Mouse (Mus musculus) MEL (cell line): Measurements from ENCODE around the gene Sfmbt2. TPM values are rescaled to one million over a fixed set of nuclear protein-coding genes. Genes with fewer than 3 reads are reported as not detected.

Experiments
- DNase-seq: peaks from one replicate; pipeline ENCODE4 v3.0.0; 2011; ENCODE audit warnings: low read depth, low spot score
- H3K27ac ChIP-seq: 2 replicates; pipeline ENCODE4 v1.5.1; 2012; ENCODE audit warnings: low read depth, mild to moderate bottlenecking, control low read depth, low read length, moderate library complexity; ENCODE audit not compliant: control insufficient read depth
- H3K27me3 ChIP-seq, 2 experiments: fragments of 150-350 bp in 1 of 2; sonication (generic) in 1 of 2; 2 replicates each; pipeline ENCODE4 v1.6.1; 2012; ENCODE audit warnings: low read length in 2 of 2, mild to moderate bottlenecking in 2 of 2, improper control_type of control experiment in 1 of 2, moderate library complexity in 1 of 2; ENCODE audit not compliant: insufficient read depth in 2 of 2, control insufficient read depth in 1 of 2
- H3K36me3 ChIP-seq, 2 experiments: 2 replicates each; pipeline ENCODE4 v1.6.1; 2012 to 2014; ENCODE audit warnings: low read length in 2 of 2, improper control_type of control experiment in 1 of 2, inconsistent platforms in 1 of 2, mild to moderate bottlenecking in 1 of 2; ENCODE audit not compliant: insufficient read depth in 2 of 2, control insufficient read depth in 1 of 2
- H3K4me1 ChIP-seq, 2 experiments: fragments of 150-350 bp in 1 of 2; sonication (generic) in 1 of 2; 2 replicates each; pipeline ENCODE4 v1.6.1; 2012; ENCODE audit warnings: low read length in 2 of 2, improper control_type of control experiment in 1 of 2, mild to moderate bottlenecking in 1 of 2; ENCODE audit not compliant: insufficient read depth in 2 of 2, control insufficient read depth in 1 of 2
- H3K4me3 ChIP-seq, 2 experiments: fragments of 150-350 bp in 1 of 2; sonication (generic) in 1 of 2; 2 replicates each; pipeline ENCODE4 v1.5.1; 2012; ENCODE audit warnings: low read depth in 2 of 2, low read length in 2 of 2, mild to moderate bottlenecking in 2 of 2, moderate library complexity in 2 of 2, control low read depth in 1 of 2, improper control_type of control experiment in 1 of 2; ENCODE audit not compliant: control insufficient read depth in 1 of 2, insufficient read depth in 1 of 2
- H3K79me2 ChIP-seq: 2 replicates; pipeline ENCODE4 v1.6.1; 2012; ENCODE audit warnings: mild to moderate bottlenecking, low read length, moderate library complexity; ENCODE audit not compliant: control insufficient read depth, poor library complexity, insufficient read depth
- H3K9ac ChIP-seq: 2 replicates; pipeline ENCODE4 v1.6.1; 2012; ENCODE audit warnings: low read depth, mild to moderate bottlenecking, control low read depth, low read length, moderate library complexity; ENCODE audit not compliant: control insufficient read depth, poor library complexity, severe bottlenecking
- H3K9me3 ChIP-seq: fragments of 150-350 bp; sonication (generic); replicated peaks from 2 replicates; pipeline ENCODE4 v1.6.1; 2012; ENCODE audit warnings: mild to moderate bottlenecking, low read length, improper control_type of control experiment, moderate library complexity; ENCODE audit not compliant: insufficient read depth
- CHD1 ChIP-seq: IDR thresholded peaks from 2 replicates; pipeline ENCODE4 v1.6.1; 2012; ENCODE audit warnings: low read depth, mild to moderate bottlenecking, inconsistent platforms, low read length, improper control_type of control experiment
- CTCF ChIP-seq, 3 experiments: IDR thresholded peaks in 2 of 3; conservative IDR thresholded peaks in 1 of 3; 2 replicates each; pipeline ENCODE4 v1.5.1; 2011 to 2012; ENCODE audit warnings: low read length in 3 of 3, low read depth in 2 of 3, mild to moderate bottlenecking in 2 of 3, improper control_type of control experiment in 1 of 3, inconsistent platforms in 1 of 3, mixed read lengths in 1 of 3, moderate library complexity in 1 of 3; ENCODE audit not compliant: control insufficient read depth in 1 of 3, insufficient read depth in 1 of 3, poor library complexity in 1 of 3, severe bottlenecking in 1 of 3
- E2F4 ChIP-seq: IDR thresholded peaks from 2 replicates; pipeline ENCODE4 v1.6.1; 2011; ENCODE audit warnings: low read depth, low read length, improper control_type of control experiment, borderline replicate concordance
- ELF1 ChIP-seq: IDR thresholded peaks from 2 replicates; pipeline ENCODE4 v1.6.1; 2014; ENCODE audit warnings: low read depth, mild to moderate bottlenecking, inconsistent platforms, low read length, improper control_type of control experiment, moderate library complexity
- EP300 ChIP-seq, 2 experiments: IDR thresholded peaks; 2 replicates each; pipeline ENCODE4 v1.6.1; 2011; ENCODE audit warnings: improper control_type of control experiment in 2 of 2, low read length in 2 of 2, low read depth in 1 of 2, mild to moderate bottlenecking in 1 of 2
- ETS1 ChIP-seq: IDR thresholded peaks from 2 replicates; pipeline ENCODE4 v1.6.1; 2012; ENCODE audit warnings: low read depth, mild to moderate bottlenecking, inconsistent platforms, low read length, improper control_type of control experiment, moderate library complexity
- GABPA ChIP-seq: IDR thresholded peaks from 2 replicates; pipeline ENCODE4 v1.6.1; 2012; ENCODE audit warnings: low read depth, mild to moderate bottlenecking, inconsistent platforms, low read length, improper control_type of control experiment, moderate library complexity
- GATA1 ChIP-seq: IDR thresholded peaks from 2 replicates; pipeline ENCODE4 v1.6.1; 2011; ENCODE audit warnings: low read depth, low read length, improper control_type of control experiment
- HCFC1 ChIP-seq: IDR thresholded peaks from 2 replicates; pipeline ENCODE4 v1.6.1; 2012; ENCODE audit warnings: low read depth, mild to moderate bottlenecking, inconsistent platforms, low read length, improper control_type of control experiment, moderate library complexity
- KAT2A ChIP-seq: conservative IDR thresholded peaks from 2 replicates; pipeline ENCODE4 v1.6.1; 2012; ENCODE audit warnings: low read depth, low read length, improper control_type of control experiment, inconsistent platforms
- MAZ ChIP-seq: IDR thresholded peaks from 2 replicates; pipeline ENCODE4 v1.6.1; 2012; ENCODE audit warnings: low read depth, mild to moderate bottlenecking, inconsistent platforms, low read length, improper control_type of control experiment
- MEF2A ChIP-seq: IDR thresholded peaks from 2 replicates; pipeline ENCODE4 v1.6.1; 2014; ENCODE audit warnings: low read depth, mild to moderate bottlenecking, inconsistent platforms, low read length, improper control_type of control experiment; ENCODE audit not compliant: poor library complexity, insufficient replicate concordance, severe bottlenecking; ENCODE audit errors: extremely low read depth
- MXI1 ChIP-seq: IDR thresholded peaks from 2 replicates; pipeline ENCODE4 v1.6.1; 2011; ENCODE audit warnings: mild to moderate bottlenecking, low read depth, low read length, improper control_type of control experiment
- NELFE ChIP-seq: IDR thresholded peaks from 2 replicates; pipeline ENCODE4 v1.6.1; 2011; ENCODE audit warnings: low read depth, low read length, improper control_type of control experiment
- NRF1 ChIP-seq: IDR thresholded peaks from 2 replicates; pipeline ENCODE4 v1.6.1; 2014; ENCODE audit warnings: low read depth, mild to moderate bottlenecking, inconsistent platforms, low read length, improper control_type of control experiment, moderate library complexity; ENCODE audit not compliant: poor library complexity, insufficient read depth, severe bottlenecking
- POLR2A ChIP-seq, 2 experiments: IDR thresholded peaks; 2 replicates each; pipeline ENCODE4 v1.6.1; 2011 to 2012; ENCODE audit warnings: low read length in 2 of 2, mild to moderate bottlenecking in 2 of 2, control low read depth in 1 of 2, improper control_type of control experiment in 1 of 2, low read depth in 1 of 2, moderate library complexity in 1 of 2; ENCODE audit not compliant: control insufficient read depth in 1 of 2, insufficient read depth in 1 of 2, poor library complexity in 1 of 2
- POLR2AphosphoS2 ChIP-seq: IDR thresholded peaks from 2 replicates; pipeline ENCODE4 v1.6.1; 2011; ENCODE audit warnings: low read length, improper control_type of control experiment
- RAD21 ChIP-seq: IDR thresholded peaks from 2 replicates; pipeline ENCODE4 v1.6.1; 2011; ENCODE audit warnings: mild to moderate bottlenecking, low read depth, low read length, improper control_type of control experiment
- RCOR1 ChIP-seq: IDR thresholded peaks from 2 replicates; pipeline ENCODE4 v1.6.1; 2012; ENCODE audit warnings: low read depth, mild to moderate bottlenecking, inconsistent platforms, low read length, improper control_type of control experiment
- SIN3A ChIP-seq: IDR thresholded peaks from 2 replicates; pipeline ENCODE4 v1.6.1; 2012; ENCODE audit warnings: low read length, improper control_type of control experiment, inconsistent platforms
- TAL1 ChIP-seq: IDR thresholded peaks from 2 replicates; pipeline ENCODE4 v1.6.1; 2012; ENCODE audit warnings: mild to moderate bottlenecking, inconsistent platforms, low read length, moderate library complexity, mixed read lengths
- TBP ChIP-seq: IDR thresholded peaks from 2 replicates; pipeline ENCODE4 v1.8.0; 2011; ENCODE audit warnings: low read depth, low read length, improper control_type of control experiment
- TCF12 ChIP-seq: IDR thresholded peaks from 2 replicates; pipeline ENCODE4 v1.6.1; 2014; ENCODE audit warnings: low read depth, mild to moderate bottlenecking, inconsistent platforms, low read length, improper control_type of control experiment, moderate library complexity
- USF1 ChIP-seq: IDR thresholded peaks from 2 replicates; pipeline ENCODE4 v1.6.1; 2014; ENCODE audit warnings: low read depth, mild to moderate bottlenecking, inconsistent platforms, low read length, improper control_type of control experiment, moderate library complexity
- polyA plus RNA-seq, 2 experiments: library from polyadenylated mRNA; stranded (reverse) in 1 of 2; unstranded in 1 of 2; fragments of >175 nt in 1 of 2; fragments of >200 nt in 1 of 2; gene quantifications; 2 replicates each; pipeline versions ENCODE4 v1.2.1 to v1.2.4; 2012; ENCODE audit warnings: low replicate concordance in 2 of 2, low read depth in 1 of 2; ENCODE audit not compliant: insufficient read length in 2 of 2, insufficient read depth in 1 of 2, missing spikeins in 1 of 2
- total RNA-seq: library from RNA; depleted of rRNA; stranded (reverse); fragments of 300-350 nt; gene quantifications from 2 replicates; pipeline ENCODE4 v1.2.3, GENCODE M21; 2012

Sfmbt2 gene
- total and polyA plus RNA-seq, 3 experiments = not detected

DNA sequence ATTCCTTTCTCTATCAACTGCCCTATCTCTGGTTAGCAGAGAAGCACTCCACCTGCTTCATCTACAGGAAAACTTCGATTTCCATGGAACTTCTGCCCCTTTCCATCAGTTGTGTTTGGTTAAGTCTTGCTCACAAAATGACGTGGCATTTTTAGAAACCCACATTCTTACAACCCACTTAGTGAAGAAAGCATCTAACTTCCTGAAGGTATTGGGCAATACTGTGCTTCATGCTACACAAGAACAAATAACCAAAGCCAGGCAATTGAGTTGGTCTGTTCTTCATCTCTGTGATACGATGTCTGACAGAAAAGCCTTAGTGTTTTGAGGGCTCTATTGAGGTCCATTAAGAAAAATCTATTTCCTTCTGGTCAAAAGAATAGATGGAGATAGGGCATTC lies 17.4 kb upstream of the Sfmbt2 start:
- TF ChIP-seq NRF1 (no peak), KAT2A (no peak), USF1 (no peak), RCOR1 (no peak), NELFE (no peak), MAZ (no peak), CHD1 (no peak), RAD21 (no peak), POLR2A (IDR thresholded peaks at IDR 0.05; ENCODE audit: control insufficient read depth in 1 of 2, insufficient read depth in 1 of 2, low read depth in 1 of 2, low read length in 2 of 2, poor library complexity in 1 of 2) (no peak), TBP (no peak), GATA1 (no peak)
- DNase-seq = no peak
- Histone ChIP-seq H3K4me1 (no peaks in the 10 kb centered on the region), H3K4me3 (no peak overlapping the region), H3K9ac (no peak overlapping the region), H3K27ac (no peak overlapping the region), H3K79me2 (no peaks in the 10 kb centered on the region), H3K36me3 (no peaks in the 10 kb centered on the region), H3K27me3 (no peaks in the 10 kb centered on the region), H3K9me3 (no peaks in the 10 kb centered on the region)

DNA sequence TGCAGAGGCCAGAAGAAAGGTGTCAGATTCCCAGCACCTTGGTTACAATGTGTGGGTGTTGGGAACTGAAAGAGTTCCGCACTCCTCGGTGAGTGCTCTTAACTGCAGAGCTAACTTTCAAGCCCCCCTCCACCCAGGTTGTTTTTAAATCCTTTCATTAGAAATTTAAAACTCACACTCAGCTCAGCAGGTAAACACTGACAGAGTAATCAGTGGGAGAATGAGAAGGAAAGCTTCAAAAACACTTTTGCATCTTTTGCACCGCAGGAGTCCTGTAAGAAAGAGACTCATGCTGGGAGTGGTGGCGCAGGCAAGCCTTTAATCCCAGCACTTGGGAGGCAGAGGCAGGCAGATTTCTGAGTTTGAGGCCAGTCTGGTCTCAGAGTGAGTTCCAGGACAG lies 16.4 kb upstream of the Sfmbt2 start:
- Histone ChIP-seq H3K4me1 (no peaks in the 10 kb centered on the region), H3K27me3 (no peaks in the 10 kb centered on the region), H3K27ac (no peak overlapping the region), H3K9ac (no peak overlapping the region), H3K4me3 (no peak overlapping the region), H3K36me3 (no peaks in the 10 kb centered on the region), H3K9me3 (no peaks in the 10 kb centered on the region), H3K79me2 (no peaks in the 10 kb centered on the region)
- DNase-seq = no peak
- TF ChIP-seq TAL1 (no peak), MEF2A (no peak), USF1 (no peak), ETS1 (no peak), ELF1 (no peak), EP300 (IDR thresholded peaks at IDR 0.05; ENCODE audit: low read depth in 1 of 2, low read length in 2 of 2) (no peak), CTCF (IDR thresholded peaks at IDR 0.05 in 2 of 3, conservative IDR thresholded peaks at IDR 0.05 in 1 of 3; ENCODE audit: control insufficient read depth in 1 of 3, insufficient read depth in 1 of 3, low read depth in 2 of 3, low read length in 3 of 3, poor library complexity in 1 of 3, severe bottlenecking in 1 of 3) (no peak), POLR2AphosphoS2 (no peak), CHD1 (no peak), HCFC1 (no peak), SIN3A (no peak), GABPA (no peak), TCF12 (no peak), MXI1 (no peak), E2F4 (no peak)
